Mouse (Mus musculus): ENCODE data around the gene Gm49354. TPM values are rescaled to one million over a fixed set of nuclear protein-coding genes. Genes with fewer than 3 reads are reported as not detected.

Gene Gm49354
- polyA plus RNA-seq (2016; fragmentation: Nextera tagmentation; extraction: Ambion mirVana), result not detected in 2 replicates

DNA sequence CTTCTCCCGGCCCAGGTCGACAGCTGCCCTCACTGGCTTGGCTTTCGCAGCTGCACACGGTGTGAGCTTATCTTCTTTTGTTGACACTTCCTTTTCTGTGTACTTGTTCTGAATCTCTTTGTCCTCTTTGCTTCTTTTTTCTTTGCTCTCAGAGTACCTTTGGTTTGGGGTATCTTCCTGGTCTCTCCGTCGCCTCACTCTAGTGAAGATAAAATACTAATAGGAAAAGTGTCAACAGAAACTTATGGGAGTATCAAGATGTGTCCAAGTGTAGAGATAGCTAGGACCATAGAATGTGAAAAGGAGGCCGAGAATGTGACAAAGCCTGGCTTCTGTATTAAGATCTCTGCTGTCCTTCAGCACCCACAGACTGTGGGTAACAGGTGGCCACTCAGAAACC is at the start of gene Gm49354:
Gene Gm49354, minus strand, starts transcription at position 101 of the 400 bp plus-strand sequence.
- H3K36me3 ChIP-seq (replicated peaks), result peaks cover 99% of the 10 kb centered on the region
- no peak within 1 kb of the TSS for H3K27ac ChIP-seq (replicated peaks)
- H3K27me3 ChIP-seq (replicated peaks; ENCODE audit: low read depth, poor library complexity, severe bottlenecking), result no peaks in the 10 kb centered on the region
- no peaks in the 10 kb centered on the region for H3K9me3 ChIP-seq
- 94% methylated on average over 7 of the region's 7 CpGs for WGBS
- no peaks in the 10 kb centered on the region for H3K4me1 ChIP-seq
- no peak within 1 kb of the TSS for H3K4me3 ChIP-seq
- DNase-seq (ENCODE audit: low spot score), result no peak

DNA sequence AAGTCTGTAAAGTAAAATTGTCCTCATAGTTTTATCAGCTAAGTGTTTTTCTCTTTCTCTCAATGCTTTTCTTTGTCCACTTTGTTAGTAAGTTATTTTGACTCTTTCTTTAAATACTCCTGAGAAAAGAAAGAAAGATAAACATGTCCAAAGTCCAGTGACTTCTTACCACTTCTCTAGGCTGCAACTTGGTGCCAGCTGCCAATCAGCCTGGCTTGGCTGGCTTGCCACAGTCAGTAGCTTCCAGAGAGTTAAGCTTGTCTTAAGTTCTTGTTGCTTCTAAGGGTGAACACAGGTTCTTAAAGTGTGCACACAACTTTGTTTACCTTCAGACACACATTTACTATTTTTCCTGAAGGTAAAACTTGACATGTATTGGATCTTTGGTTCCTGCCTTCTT is 43.9 kb upstream of the Gm49354 start:
- no peaks in the 10 kb centered on the region for H3K27me3 ChIP-seq (replicated peaks; ENCODE audit: low read depth, poor library complexity, severe bottlenecking)
- DNase-seq (ENCODE audit: low spot score), result no peak
- H3K36me3 ChIP-seq (replicated peaks), result peaks cover 7% of the 10 kb centered on the region
- H3K4me3 ChIP-seq, result no peak overlapping the region
- H3K4me1 ChIP-seq, result peaks cover 12% of the 10 kb centered on the region
- no peak overlapping the region for H3K27ac ChIP-seq (replicated peaks)
- H3K9me3 ChIP-seq, result no peaks in the 10 kb centered on the region

GRCm38 (mm10) chr13:59822507-59823462 is 40.7 kb upstream of the Gm49354 start, which contains the start of gene Tut7:
Gene Tut7 (minus strand): TSS chr13:59823147.
- peaks cover 31% of the 10 kb centered on the region for H3K36me3 ChIP-seq (replicated peaks)
- H3K4me3 ChIP-seq, result peak within 1 kb of the TSS; percentile 76
- H3K4me1 ChIP-seq, result peaks cover 25% of the 10 kb centered on the region
- no peaks in the 10 kb centered on the region for H3K9me3 ChIP-seq
- H3K27ac ChIP-seq (replicated peaks), result peak within 1 kb of the TSS; percentile 89
- no peaks in the 10 kb centered on the region for H3K27me3 ChIP-seq (replicated peaks; ENCODE audit: low read depth, poor library complexity, severe bottlenecking)
- peak; percentile 96 for DNase-seq (ENCODE audit: low spot score)
- WGBS, result under 1% methylated on average over 100 of the region's 100 CpGs

GRCm38 (mm10) chr13:59820836-59821235 is 38.8 kb upstream of the Gm49354 start:
- Histone ChIP-seq H3K4me1 (peaks cover 25% of the 10 kb centered on the region), H3K27ac (replicated peaks) (no peak overlapping the region), H3K36me3 (replicated peaks) (peaks cover 50% of the 10 kb centered on the region), H3K4me3 (peak overlapping the region; percentile 76; the same call in 1 of the 2 replicates), H3K9me3 (no peaks in the 10 kb centered on the region), H3K27me3 (replicated peaks; ENCODE audit: low read depth, poor library complexity, severe bottlenecking) (no peaks in the 10 kb centered on the region)
- DNase-seq (ENCODE audit: low spot score), result no peak
- WGBS, result 76% methylated on average over 3 of the region's 3 CpGs

- WGBS, result 84% methylated on average over 4 of the region's 4 CpGs
- H3K36me3 ChIP-seq (replicated peaks), result peaks cover 57% of the 10 kb centered on the region
These were observed 38.1 kb upstream of the Gm49354 start for GRCm38 (mm10) chr13:59820114-59820513.

GRCm38 (mm10) chr13:59817352-59817751 is 35.3 kb upstream of the Gm49354 start:
- H3K36me3 ChIP-seq (replicated peaks), result peaks cover 82% of the 10 kb centered on the region
- H3K4me1 ChIP-seq, result peaks cover 25% of the 10 kb centered on the region
- H3K9me3 ChIP-seq, result no peaks in the 10 kb centered on the region
- WGBS, result 86% methylated on average over 4 of the region's 4 CpGs
- no peak overlapping the region for H3K4me3 ChIP-seq
- no peaks in the 10 kb centered on the region for H3K27me3 ChIP-seq (replicated peaks; ENCODE audit: low read depth, poor library complexity, severe bottlenecking)
- H3K27ac ChIP-seq (replicated peaks), result no peak overlapping the region
- no peak for DNase-seq (ENCODE audit: low spot score)

More at GRCm38 (mm10) chr13:59820114-59820513, 38.1 kb upstream of the Gm49354 start:
- no peak for DNase-seq (ENCODE audit: low spot score)
- Histone ChIP-seq H3K9me3 (no peaks in the 10 kb centered on the region), H3K27me3 (replicated peaks; ENCODE audit: low read depth, poor library complexity, severe bottlenecking) (no peaks in the 10 kb centered on the region), H3K27ac (replicated peaks) (no peak overlapping the region), H3K4me1 (peaks cover 25% of the 10 kb centered on the region), H3K4me3 (peak overlapping the region; percentile 13; the same call in 1 of the 2 replicates)

DNA sequence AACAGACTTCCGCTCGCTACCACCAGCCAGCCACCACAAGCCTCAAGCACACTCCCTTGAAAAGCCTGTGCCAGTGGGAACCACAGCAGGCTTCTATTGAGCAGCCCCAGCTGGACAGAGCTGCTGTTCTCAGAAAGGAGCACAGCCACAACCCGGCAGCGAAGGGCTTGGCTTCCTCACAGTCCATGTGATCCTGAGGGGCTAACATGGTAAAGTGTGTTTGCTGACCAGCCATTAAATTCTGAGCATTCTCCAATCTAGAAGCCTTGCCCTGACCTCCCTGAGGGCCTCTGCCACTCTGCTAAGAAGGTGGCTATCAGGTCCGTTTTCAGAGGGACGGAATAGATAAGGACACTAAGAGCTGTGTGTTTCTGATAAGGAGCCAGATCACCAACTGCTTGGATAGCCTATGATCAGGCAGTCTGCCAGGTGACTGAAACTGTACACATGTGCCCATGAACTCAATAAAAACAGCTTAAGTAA is 32.1 kb upstream of the Gm49354 start:
- 81% methylated on average over 6 of the region's 6 CpGs for WGBS
- H3K36me3 ChIP-seq (replicated peaks), result peaks cover 94% of the 10 kb centered on the region
- H3K4me1 ChIP-seq, result no peaks in the 10 kb centered on the region
- no peak overlapping the region for H3K4me3 ChIP-seq
- no peaks in the 10 kb centered on the region for H3K27me3 ChIP-seq (replicated peaks; ENCODE audit: low read depth, poor library complexity, severe bottlenecking)
- DNase-seq (ENCODE audit: low spot score), result no peak
- H3K9me3 ChIP-seq, result no peaks in the 10 kb centered on the region
- no peak overlapping the region for H3K27ac ChIP-seq (replicated peaks)

- Histone ChIP-seq H3K4me1 (no peaks in the 10 kb centered on the region), H3K4me3 (no peak overlapping the region), H3K27me3 (replicated peaks; ENCODE audit: low read depth, poor library complexity, severe bottlenecking) (no peaks in the 10 kb centered on the region), H3K27ac (replicated peaks) (no peak overlapping the region), H3K36me3 (replicated peaks) (peaks cover 97% of the 10 kb centered on the region), H3K9me3 (no peaks in the 10 kb centered on the region)
- no peak for DNase-seq (ENCODE audit: low spot score)
- WGBS, result 96% methylated on average over 3 of the region's 3 CpGs
These were observed 29.5 kb upstream of the Gm49354 start for GRCm38 (mm10) chr13:59811581-59811980.

DNA sequence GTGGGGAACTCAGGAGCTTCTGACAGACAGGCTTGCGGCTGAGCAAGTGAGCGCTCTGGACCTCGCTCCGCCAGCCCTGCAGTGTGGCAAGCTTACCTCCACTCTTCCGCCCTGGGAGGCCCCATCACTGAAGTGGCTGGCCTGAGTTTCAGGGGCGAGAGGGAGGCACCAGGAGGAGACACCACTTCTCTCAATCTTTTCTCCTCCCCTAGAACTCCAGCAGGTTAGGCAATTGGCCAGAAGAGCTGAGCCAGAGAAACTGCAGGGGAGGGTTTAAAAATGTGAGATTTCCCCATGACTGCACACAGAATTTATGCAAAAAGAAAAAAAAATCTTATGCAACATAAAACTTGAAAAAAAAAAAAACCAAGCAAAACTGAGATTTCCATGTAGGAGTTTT is 19.0 kb upstream of the Gm49354 start:
- H3K27ac ChIP-seq (replicated peaks), result no peak overlapping the region
- H3K4me3 ChIP-seq, result no peak overlapping the region
- H3K27me3 ChIP-seq (replicated peaks; ENCODE audit: low read depth, poor library complexity, severe bottlenecking), result no peaks in the 10 kb centered on the region
- no peaks in the 10 kb centered on the region for H3K9me3 ChIP-seq
- H3K36me3 ChIP-seq (replicated peaks), result peaks cover 99% of the 10 kb centered on the region
- WGBS, result 96% methylated on average over 6 of the region's 6 CpGs
- no peaks in the 10 kb centered on the region for H3K4me1 ChIP-seq
- no peak for DNase-seq (ENCODE audit: low spot score)

DNA sequence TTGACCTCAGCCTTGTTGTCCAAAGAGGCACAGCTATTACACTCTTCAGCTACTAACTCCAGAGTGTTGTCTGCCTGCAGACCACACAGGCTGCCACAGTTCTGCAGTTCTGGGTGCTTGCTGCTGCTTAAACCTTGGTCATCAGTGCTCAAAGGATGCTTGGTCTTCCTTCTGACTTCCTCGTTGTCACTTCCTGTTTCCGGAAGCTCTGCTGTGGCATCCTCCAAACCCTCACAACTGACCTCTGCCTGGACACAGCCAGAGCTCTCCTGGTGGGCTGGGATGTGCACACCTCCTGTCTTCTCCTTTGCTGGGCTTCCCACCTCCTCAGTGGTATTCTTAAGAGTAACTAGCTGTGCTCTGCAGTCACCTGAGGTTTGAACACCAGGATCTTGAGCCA is 18.0 kb upstream of the Gm49354 start:
- no peak for DNase-seq (ENCODE audit: low spot score)
- H3K9me3 ChIP-seq, result no peaks in the 10 kb centered on the region
- WGBS, result 89% methylated on average over 2 of the region's 2 CpGs
- H3K27me3 ChIP-seq (replicated peaks; ENCODE audit: low read depth, poor library complexity, severe bottlenecking), result no peaks in the 10 kb centered on the region
- H3K27ac ChIP-seq (replicated peaks), result no peak overlapping the region
- peaks cover 99% of the 10 kb centered on the region for H3K36me3 ChIP-seq (replicated peaks)
- H3K4me3 ChIP-seq, result no peak overlapping the region
- H3K4me1 ChIP-seq, result no peaks in the 10 kb centered on the region

- Histone ChIP-seq H3K27me3 (replicated peaks; ENCODE audit: low read depth, poor library complexity, severe bottlenecking) (no peaks in the 10 kb centered on the region), H3K36me3 (replicated peaks) (peaks cover 99% of the 10 kb centered on the region), H3K4me3 (no peak overlapping the region), H3K9me3 (no peaks in the 10 kb centered on the region), H3K4me1 (no peaks in the 10 kb centered on the region), H3K27ac (replicated peaks) (no peak overlapping the region)
- WGBS, result 92% methylated on average over 1 of the region's 1 CpGs
- DNase-seq (ENCODE audit: low spot score), result no peak
These were observed 16.3 kb upstream of the Gm49354 start for GRCm38 (mm10) chr13:59798306-59798705.

- Histone ChIP-seq H3K36me3 (replicated peaks) (peaks cover 99% of the 10 kb centered on the region), H3K27me3 (replicated peaks; ENCODE audit: low read depth, poor library complexity, severe bottlenecking) (no peaks in the 10 kb centered on the region), H3K4me3 (no peak overlapping the region), H3K27ac (replicated peaks) (no peak overlapping the region), H3K4me1 (no peaks in the 10 kb centered on the region), H3K9me3 (no peaks in the 10 kb centered on the region)
- no peak for DNase-seq (ENCODE audit: low spot score)
- 95% methylated on average over 9 of the region's 9 CpGs for WGBS
These were observed 14.4 kb upstream of the Gm49354 start for GRCm38 (mm10) chr13:59796466-59796848.
